Mouse (Mus musculus): Measurements from ENCODE around the gene Otx1. TPM values are rescaled to one million over a fixed set of nuclear protein-coding genes. Genes with fewer than 3 reads are reported as not detected.

Gene Otx1
- total RNA-seq, 2 experiments from 2014 or later, result not detected

DNA sequence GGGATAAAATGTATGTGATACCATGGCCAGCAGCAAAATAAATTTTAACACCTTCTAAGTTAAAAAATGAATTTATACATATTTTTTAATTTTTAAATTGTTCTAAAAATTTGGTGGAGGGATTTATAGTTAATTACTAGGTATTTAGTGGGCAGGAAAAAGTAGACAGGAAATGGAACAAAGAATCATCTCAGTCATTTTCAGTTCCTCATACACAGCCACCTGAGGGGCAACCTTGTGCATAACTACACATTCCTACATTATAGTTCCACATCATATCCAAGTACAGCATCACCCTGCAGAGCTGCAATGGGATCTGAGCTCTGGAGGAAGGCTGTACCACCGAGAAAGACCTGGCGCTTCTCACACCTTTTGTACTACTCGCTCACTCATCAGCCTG is 33.8 kb downstream of the Otx1 start:
- intact Hi-C loops (cut with DNase I), result no loop called here
- no peak for DNase-seq

DNA sequence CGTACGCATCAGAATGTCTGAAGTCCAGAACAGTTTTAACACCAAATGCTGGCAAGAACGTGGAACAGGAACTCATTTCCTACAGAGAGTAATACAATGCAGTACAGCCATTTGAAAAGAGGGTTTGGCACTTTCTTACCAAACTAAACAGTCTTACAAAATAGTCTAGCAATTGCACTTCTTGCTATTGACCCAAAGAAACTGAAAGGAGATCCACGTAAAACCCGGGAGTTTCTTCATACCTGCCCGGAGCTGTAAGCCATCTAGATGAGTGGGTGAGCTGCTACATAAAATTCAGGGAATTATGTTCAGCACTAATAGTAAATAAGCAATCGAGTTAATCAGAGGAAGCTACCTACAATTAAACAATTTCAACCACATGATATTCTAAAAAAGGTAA is 47.5 kb downstream of the Otx1 start:
- no peak for DNase-seq
- intact Hi-C loops (cut with DNase I), result no loop called here

GRCm38 (mm10) chr11:21951657-21952237 is 51.0 kb downstream of the Otx1 start:
- no peak for DNase-seq
- intact Hi-C loops (cut with DNase I), result no loop called here

- DNase-seq, result no peak
- intact Hi-C loops (cut with DNase I), result no loop called here
Observed at GRCm38 (mm10) chr11:21950094-21950493, 52.6 kb downstream of the Otx1 start.

Data from heart, postnatal 10 days (tissue).